Mouse (Mus musculus) heart, postnatal 0 days (tissue): ENCODE measurements around the gene Kdm2b.

Experiments used
- CTCF ChIP-seq: IDR thresholded peaks from 2 replicates; pipeline ENCODE4 v1.5.1; 2016; ENCODE audit warnings: antibody characterized with exemption, control low read depth, low read depth
- EP300 ChIP-seq: IDR thresholded peaks from 2 replicates; pipeline ENCODE4 v1.6.1; 2016; ENCODE audit warnings: antibody characterized with exemption, low read depth

DNA sequence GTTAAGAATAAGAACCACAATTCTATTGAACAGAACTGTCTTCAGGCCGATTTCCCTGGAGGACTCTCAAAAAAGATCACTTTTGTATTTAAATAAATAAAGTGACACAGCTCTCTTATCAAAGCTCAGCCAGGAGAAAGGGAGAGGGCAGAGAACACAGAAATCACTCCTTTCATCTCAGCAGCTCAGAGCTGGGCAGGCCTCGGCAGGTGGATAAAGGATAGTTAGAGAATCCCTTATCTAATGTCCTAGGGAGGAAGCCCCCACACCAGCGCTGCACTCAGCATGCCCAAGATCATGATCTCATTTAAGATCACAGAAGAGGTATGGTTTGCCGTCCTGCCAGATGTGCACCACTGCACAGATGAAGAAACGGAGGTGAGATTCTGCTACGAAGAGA, 87.4 kb downstream of the Kdm2b start:
- TF ChIP-seq CTCF: no peak
- TF ChIP-seq EP300: no peak
